Mouse (Mus musculus) stomach, postnatal 0 days (tissue): ENCODE data around the gene 4930519P11Rik. TPM values are rescaled to one million over a fixed set of nuclear protein-coding genes. Genes with fewer than 3 reads are reported as not detected.

ENCODE experiments used
- ATAC-seq: fragments of 200-750 bp; cut with Nextera tagmentation; 2 replicates; pipeline ENCODE4 v1.8.0; 2017; ENCODE audit not compliant: low FRiP score, low TSS enrichment
- DNase-seq: peaks from one replicate; pipeline ENCODE4 v3.0.0-alpha.2; 2016; ENCODE audit warnings: low spot score
- H3K27ac ChIP-seq: fragments of 300-500 bp; sonication (generic); replicated peaks from 2 replicates; pipeline ENCODE4 v1.5.1; 2014; ENCODE audit warnings: mild to moderate bottlenecking, control low read depth
- H3K27me3 ChIP-seq: fragments of 300-500 bp; sonication (generic); 2 replicates; pipeline ENCODE4 v1.6.1; 2014; ENCODE audit warnings: low read length; ENCODE audit not compliant: control insufficient read depth, insufficient read depth
- H3K36me3 ChIP-seq: fragments of 300-500 bp; sonication (generic); 2 replicates; pipeline ENCODE4 v1.6.1; 2014; ENCODE audit warnings: low read length, mixed read lengths; ENCODE audit not compliant: control insufficient read depth, insufficient read depth
- H3K4me1 ChIP-seq: fragments of 300-500 bp; sonication (generic); replicated peaks from 2 replicates; pipeline ENCODE4 v1.6.1; 2014; ENCODE audit warnings: antibody characterized with exemption; ENCODE audit not compliant: control insufficient read depth, insufficient read depth
- H3K4me2 ChIP-seq: fragments of 300-500 bp; sonication (generic); replicated peaks from 2 replicates; pipeline ENCODE4 v1.6.1; 2014; ENCODE audit warnings: low read depth, mild to moderate bottlenecking, control low read depth, moderate library complexity
- H3K4me3 ChIP-seq: fragments of 300-500 bp; sonication (generic); 2 replicates; pipeline ENCODE4 v1.5.1; 2014; ENCODE audit warnings: low read depth, low read length, control low read depth
- H3K9ac ChIP-seq: fragments of 300-500 bp; sonication (generic); 2 replicates; pipeline ENCODE4 v1.6.1; 2014; ENCODE audit warnings: mild to moderate bottlenecking, low read length, control low read depth, mixed read lengths
- H3K9me3 ChIP-seq: fragments of 300-500 bp; sonication (generic); 2 replicates; pipeline ENCODE4 v1.6.1; 2016; ENCODE audit warnings: low read length; ENCODE audit not compliant: control insufficient read depth
- CTCF ChIP-seq: IDR thresholded peaks from 2 replicates; pipeline ENCODE4 v1.5.1; 2016; ENCODE audit warnings: antibody characterized with exemption, low read depth, mild to moderate bottlenecking, moderate library complexity
- EP300 ChIP-seq: optimal IDR thresholded peaks from 2 replicates; pipeline ENCODE3; 2016; ENCODE audit warnings: antibody characterized with exemption
- WGBS: fragments of 180-500 bp; shearing (Covaris S2); extraction: QIAGEN DNeasy Blood & Tissue Kit; methylation state at CpG from one replicate; pipeline ENCODE4 v1.1.7; 2014; 5-methylcytosine and 5-hydroxymethylcytosine counted together
- polyA plus RNA-seq: library from polyadenylated mRNA; unstranded; fragments of >200 nt; fragmentation: Nextera tagmentation; extraction: Ambion mirVana; gene quantifications from 2 replicates; pipeline ENCODE4 v1.2.1, GENCODE M21; 2015

Gene 4930519P11Rik
- polyA plus RNA-seq, 1 experiment from 2014 or later: 0.28 TPM

DNA sequence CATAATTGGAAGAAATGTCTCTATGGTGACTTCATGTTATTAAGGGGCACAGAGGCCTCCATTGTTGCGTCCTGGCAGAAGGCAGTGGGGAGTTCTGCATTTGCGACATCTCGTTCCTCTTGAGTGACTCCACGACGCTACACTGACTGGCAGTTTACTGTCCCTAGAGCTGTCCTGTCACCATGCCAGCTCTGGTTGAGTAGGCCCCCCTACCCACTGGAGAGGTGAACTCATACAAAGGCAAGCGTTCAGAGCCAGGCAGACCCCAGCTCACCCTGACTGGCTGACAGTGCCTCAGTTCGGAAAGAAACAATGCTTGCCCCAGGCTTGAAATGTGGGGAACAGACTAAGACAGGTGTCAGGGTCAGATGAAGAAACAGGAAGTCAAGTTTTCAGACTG is 39.0 kb downstream of the 4930519P11Rik start:
- H3K36me3 ChIP-seq: no peaks in the 10 kb centered on the region
- no peak overlapping the region for H3K4me3 ChIP-seq
- no peak overlapping the region for H3K9ac ChIP-seq
- DNase-seq (no peak), ATAC-seq (no peak)
- TF ChIP-seq EP300: no peak
- no peak for TF ChIP-seq CTCF
- H3K4me2 ChIP-seq: no peak overlapping the region
- 81% methylated on average over 7 of the region's 7 CpGs for WGBS
- H3K9me3 ChIP-seq: no peaks in the 10 kb centered on the region
- H3K4me1 ChIP-seq: peaks cover 3% of the 10 kb centered on the region; the same call in 1 of the 2 replicates
- no peaks in the 10 kb centered on the region for H3K27me3 ChIP-seq
- no peak overlapping the region for H3K27ac ChIP-seq

DNA sequence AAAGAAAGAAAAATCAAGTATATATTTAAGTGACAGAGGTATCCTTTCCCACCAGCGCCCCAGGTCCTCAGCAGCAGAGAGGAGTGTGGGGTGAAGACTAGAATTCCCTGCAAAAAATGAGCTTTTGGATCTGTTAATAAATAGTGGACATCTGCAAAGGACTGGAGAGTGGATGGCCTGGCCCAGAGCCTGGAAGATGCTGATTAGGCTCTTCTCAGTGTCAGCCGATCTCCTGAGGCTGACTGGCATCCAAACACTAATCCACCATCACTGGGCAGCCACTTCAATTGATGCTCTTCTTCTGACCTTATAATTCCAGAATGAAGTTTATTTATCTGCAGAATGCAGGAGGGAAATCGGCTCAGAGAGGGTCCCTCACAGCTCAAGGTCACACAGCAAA is 40.2 kb downstream of the 4930519P11Rik start:
- no peak for ATAC-seq
- H3K27ac ChIP-seq: no peak overlapping the region
- H3K36me3 ChIP-seq: no peaks in the 10 kb centered on the region
- no peaks in the 10 kb centered on the region for H3K27me3 ChIP-seq
- H3K9me3 ChIP-seq: no peaks in the 10 kb centered on the region
- peaks cover 3% of the 10 kb centered on the region for H3K4me1 ChIP-seq
- no peak overlapping the region for H3K4me2 ChIP-seq
- DNase-seq: no peak
- H3K9ac ChIP-seq: no peak overlapping the region
- 74% methylated on average over 3 of the region's 3 CpGs for WGBS
- H3K4me3 ChIP-seq: no peak overlapping the region
- no peak for TF ChIP-seq CTCF
- TF ChIP-seq EP300: no peak

DNA sequence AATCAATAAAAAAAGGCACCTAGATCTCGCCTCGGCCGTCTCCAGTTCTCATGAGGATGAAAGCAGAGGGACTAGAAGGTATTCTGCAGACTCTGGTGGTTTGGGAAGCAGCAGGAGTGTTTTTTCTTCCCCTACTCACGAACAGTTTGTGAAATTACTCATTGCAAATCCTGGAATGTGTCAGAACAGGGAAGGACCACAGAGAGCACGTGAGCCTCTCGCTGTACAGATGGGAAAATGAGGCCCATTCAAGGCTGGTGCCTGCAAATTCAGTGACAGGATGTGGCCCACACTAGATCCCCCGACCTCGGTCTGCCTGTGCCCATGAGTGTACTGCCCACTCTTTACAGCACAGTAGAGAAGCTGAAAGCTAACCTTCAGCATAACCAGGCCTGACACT is 41.3 kb downstream of the 4930519P11Rik start:
- ATAC-seq (no peak), DNase-seq (no peak)
- H3K36me3 ChIP-seq: no peaks in the 10 kb centered on the region
- TF ChIP-seq EP300: no peak
- TF ChIP-seq CTCF: no peak
- no peak overlapping the region for H3K9ac ChIP-seq
- no peaks in the 10 kb centered on the region for H3K27me3 ChIP-seq
- peaks cover 5% of the 10 kb centered on the region for H3K4me1 ChIP-seq
- no peak overlapping the region for H3K4me3 ChIP-seq
- 56% methylated on average over 8 of the region's 8 CpGs for WGBS
- no peak overlapping the region for H3K4me2 ChIP-seq
- no peak overlapping the region for H3K27ac ChIP-seq
- H3K9me3 ChIP-seq: no peaks in the 10 kb centered on the region

DNA sequence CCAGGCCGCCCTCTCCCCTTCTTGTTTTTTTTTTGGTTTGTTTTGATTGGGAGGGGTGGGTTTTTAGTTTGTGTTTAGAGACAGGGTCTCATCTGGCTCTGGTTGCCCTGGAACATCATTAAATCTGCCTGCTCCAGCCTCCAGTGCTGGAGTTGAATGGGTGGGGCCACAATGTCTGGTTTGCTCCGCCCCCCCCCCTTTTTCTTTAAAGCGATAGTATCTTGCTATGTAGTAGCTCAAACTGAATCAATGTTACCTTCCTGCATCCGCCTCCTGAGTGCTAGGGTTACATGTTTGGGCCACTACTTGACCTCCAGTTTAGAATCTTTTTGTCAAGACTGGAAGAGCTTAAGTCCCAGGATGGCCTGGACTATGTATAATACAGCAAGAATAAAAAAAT is 42.0 kb downstream of the 4930519P11Rik start:
- 76% methylated on average over 4 of the region's 4 CpGs for WGBS
- ATAC-seq: no peak
- no peak for DNase-seq
- H3K4me3 ChIP-seq: no peak overlapping the region
- no peak overlapping the region for H3K4me2 ChIP-seq
- H3K27ac ChIP-seq: no peak overlapping the region
- no peak for TF ChIP-seq CTCF
- no peak for TF ChIP-seq EP300
- no peaks in the 10 kb centered on the region for H3K9me3 ChIP-seq
- H3K27me3 ChIP-seq: no peaks in the 10 kb centered on the region
- H3K4me1 ChIP-seq: peaks cover 5% of the 10 kb centered on the region
- no peak overlapping the region for H3K9ac ChIP-seq
- no peaks in the 10 kb centered on the region for H3K36me3 ChIP-seq

DNA sequence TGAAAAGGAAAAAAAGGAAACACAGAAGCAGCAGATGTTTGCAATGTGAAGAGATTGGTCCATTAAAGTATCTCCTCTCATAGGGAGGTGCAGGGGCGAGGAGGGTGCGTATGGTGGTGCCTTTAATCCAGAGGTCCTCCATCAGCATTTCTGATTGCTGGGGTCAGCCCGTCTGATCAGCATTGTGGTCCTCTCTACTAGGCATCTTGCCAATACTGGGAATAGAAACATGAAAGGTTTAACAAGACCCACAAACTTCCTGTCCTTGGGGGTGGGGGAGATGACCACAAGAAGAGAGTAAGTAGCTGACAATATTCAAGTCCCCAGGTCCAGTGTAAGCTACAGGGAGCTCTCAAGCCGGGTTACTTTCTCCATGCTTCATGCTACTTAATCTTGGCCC is 42.6 kb downstream of the 4930519P11Rik start:
- no peaks in the 10 kb centered on the region for H3K27me3 ChIP-seq
- H3K27ac ChIP-seq: no peak overlapping the region
- H3K4me1 ChIP-seq: peaks cover 5% of the 10 kb centered on the region
- H3K9me3 ChIP-seq: no peaks in the 10 kb centered on the region
- TF ChIP-seq EP300 (no peak), CTCF (no peak)
- H3K4me2 ChIP-seq: no peak overlapping the region; the same call in 1 of the 2 replicates
- WGBS: 61% methylated on average over 4 of the region's 4 CpGs
- no peak overlapping the region for H3K9ac ChIP-seq
- DNase-seq (no peak), ATAC-seq (no peak)
- no peaks in the 10 kb centered on the region for H3K36me3 ChIP-seq
- no peak overlapping the region for H3K4me3 ChIP-seq

DNA sequence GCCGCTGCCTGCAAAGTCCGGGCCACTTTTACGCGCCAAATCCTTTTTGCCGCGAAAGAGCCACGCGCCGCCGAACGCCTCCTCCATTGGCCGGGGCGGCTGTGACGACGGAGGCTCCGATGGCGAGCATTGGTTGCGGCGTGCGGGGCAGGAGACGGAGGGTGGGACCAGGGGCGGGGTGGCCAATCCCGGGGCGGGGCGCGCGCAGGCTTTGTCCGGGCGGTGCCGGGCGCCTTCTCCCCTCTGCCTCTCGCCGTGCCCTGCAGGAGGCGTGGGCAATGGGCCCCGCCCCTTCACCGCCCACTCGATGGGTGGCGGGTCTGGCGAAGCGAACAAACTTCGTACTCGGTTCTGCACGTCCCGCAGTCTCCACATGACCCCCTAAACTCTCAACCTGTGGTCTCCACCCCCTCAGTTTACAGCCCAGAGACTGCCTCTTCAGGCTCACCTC is 43.4 kb downstream of the 4930519P11Rik start, which contains the start of gene E2f1:
Gene E2f1, minus strand, starts transcription at position 57 of the 451 bp plus-strand sequence.
- peak within 1 kb of the TSS; percentile 70 for H3K4me3 ChIP-seq
- ATAC-seq (peak; percentile 99), DNase-seq (peak; percentile 99)
- no peaks in the 10 kb centered on the region for H3K36me3 ChIP-seq
- peak within 1 kb of the TSS; percentile 65 for H3K9ac ChIP-seq
- H3K27me3 ChIP-seq: no peaks in the 10 kb centered on the region
- no peak for TF ChIP-seq EP300
- peak; percentile 46 for TF ChIP-seq CTCF
- under 1% methylated on average over 37 of the region's 44 CpGs for WGBS
- peak within 1 kb of the TSS; percentile 82 for H3K4me2 ChIP-seq
- H3K9me3 ChIP-seq: no peaks in the 10 kb centered on the region
- H3K4me1 ChIP-seq: peaks cover 5% of the 10 kb centered on the region
- H3K27ac ChIP-seq: peak within 1 kb of the TSS; percentile 82
